Mouse (Mus musculus): ENCODE results near the gene Pakap.

Gene Pakap

GRCm38 (mm10) chr4:57567666-57568206 is at the start of gene Pakap:
Pakap (plus strand) TSS chr4:57568179.
- DNase-seq (ENCODE audit: low read depth, low spot score) = no peak

DNA sequence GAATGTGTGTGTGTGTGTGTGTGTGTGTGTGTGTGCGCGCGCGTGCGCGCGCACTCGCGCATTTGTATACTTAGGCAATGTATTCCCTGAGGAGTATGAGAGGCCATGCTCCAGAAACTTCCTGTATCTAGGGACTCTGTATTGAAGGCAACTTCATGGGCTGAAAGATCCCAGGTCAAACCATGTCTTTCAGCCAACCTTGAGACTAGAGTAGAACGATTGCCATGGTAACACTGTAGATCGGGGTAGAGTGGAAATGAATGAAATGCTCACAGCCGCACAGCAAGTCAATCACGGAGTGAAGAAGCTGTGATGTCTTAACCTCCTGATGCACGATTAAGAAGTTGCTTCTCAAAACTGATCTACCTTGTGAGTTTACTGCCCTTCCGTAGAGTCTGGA is 44.5 kb upstream of the Pakap start:
- no peak for DNase-seq (ENCODE audit: low read depth, low spot score)

DNA sequence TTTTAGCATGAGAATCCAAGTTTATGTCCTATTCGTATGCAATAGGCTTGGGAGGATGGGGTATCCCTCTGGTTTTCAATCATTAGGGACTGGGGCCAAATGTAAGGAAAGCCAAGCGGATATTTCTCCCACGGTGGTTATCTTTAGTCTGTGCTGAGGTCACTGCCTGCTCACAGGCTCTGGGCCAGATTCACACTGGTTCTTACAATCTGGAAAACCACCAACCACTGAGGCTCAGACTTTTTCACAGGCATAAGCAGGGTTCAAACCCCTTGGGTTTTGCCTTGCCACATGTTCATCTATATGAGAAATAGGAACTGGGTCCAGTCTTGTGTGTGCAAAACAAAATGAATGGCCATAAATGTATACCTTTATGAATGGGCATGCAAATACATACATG is 43.5 kb upstream of the Pakap start:
- DNase-seq (ENCODE audit: low read depth, low spot score) = no peak

GRCm38 (mm10) chr4:57525221-57526011 is 42.6 kb upstream of the Pakap start:
- DNase-seq (ENCODE audit: low read depth, low spot score) = no peak

GRCm38 (mm10) chr4:57528296-57528695 is 39.7 kb upstream of the Pakap start:
- no peak for DNase-seq (ENCODE audit: low read depth, low spot score)

- no peak for DNase-seq (ENCODE audit: low read depth, low spot score)
Measured at GRCm38 (mm10) chr4:57533686-57534085, 34.3 kb upstream of the Pakap start.

- no peak for DNase-seq (ENCODE audit: low read depth, low spot score)
Measured at GRCm38 (mm10) chr4:57534232-57534631, 33.7 kb upstream of the Pakap start.

DNA sequence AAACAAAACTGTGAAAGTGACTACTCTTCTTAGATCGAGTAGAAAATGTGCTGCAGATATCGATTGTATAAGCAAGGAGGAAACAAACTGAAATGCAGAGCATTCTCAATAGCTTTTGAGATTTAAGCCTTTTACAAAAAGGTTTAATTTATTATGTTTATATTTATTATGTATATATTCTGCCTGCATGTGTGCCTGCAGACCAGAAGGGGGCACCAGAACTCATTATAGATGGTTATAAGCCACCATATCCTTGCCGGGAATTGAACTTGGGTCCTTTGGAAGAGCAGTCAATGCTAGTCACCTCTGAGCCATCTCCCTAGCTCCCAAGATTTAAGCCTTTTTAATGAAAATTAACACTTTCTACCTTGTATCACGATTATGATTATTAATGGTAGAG is 32.9 kb upstream of the Pakap start:
- peak; percentile 24 for DNase-seq (ENCODE audit: low read depth, low spot score)

- no peak for DNase-seq (ENCODE audit: low read depth, low spot score)
Measured at GRCm38 (mm10) chr4:57538029-57538688, 29.8 kb upstream of the Pakap start.

GRCm38 (mm10) chr4:57543692-57544256 is 24.2 kb upstream of the Pakap start:
- DNase-seq (ENCODE audit: low read depth, low spot score) = no peak

DNA sequence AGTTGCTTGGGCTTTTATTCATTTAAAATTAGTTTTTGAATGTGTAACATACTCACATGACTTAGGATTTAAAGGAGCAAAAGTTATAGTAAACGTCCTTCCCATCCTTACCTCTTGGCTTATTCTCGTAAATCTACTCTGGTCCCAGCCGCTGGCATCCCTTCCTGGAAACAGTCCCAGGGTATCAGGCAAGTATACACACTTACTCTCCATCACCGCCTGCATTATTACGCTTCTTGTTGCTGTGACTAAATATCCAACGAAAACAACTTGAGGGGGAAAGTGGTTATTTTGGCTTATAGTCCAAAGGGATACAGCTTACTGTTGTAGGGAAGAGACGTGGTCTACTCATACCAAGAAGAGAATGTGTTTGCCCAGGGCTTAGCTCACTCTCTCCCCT is 20.2 kb upstream of the Pakap start:
- DNase-seq (ENCODE audit: low read depth, low spot score) = no peak

DNA sequence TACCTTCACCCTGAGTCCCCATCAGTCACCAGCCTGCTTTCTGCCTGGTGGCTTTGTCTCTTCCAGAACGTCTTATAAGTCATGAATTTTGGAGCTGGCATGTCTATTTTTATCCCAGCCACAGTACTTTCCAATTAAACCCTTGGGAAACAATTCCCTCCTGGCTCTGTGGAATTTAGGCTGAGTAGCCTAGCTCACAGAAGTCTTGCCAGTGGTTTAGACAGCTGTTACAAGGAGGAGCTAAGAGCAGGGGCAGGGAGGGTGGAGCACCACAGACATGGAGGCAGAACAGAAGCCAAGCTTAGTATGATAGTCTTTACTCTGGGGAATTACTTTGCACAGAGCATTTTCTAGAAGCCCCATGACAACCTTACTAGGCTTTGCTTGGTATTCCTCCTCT is 17.8 kb upstream of the Pakap start:
- DNase-seq (ENCODE audit: low read depth, low spot score) = no peak

GRCm38 (mm10) chr4:57557102-57557501 is 10.9 kb upstream of the Pakap start:
- no peak for DNase-seq (ENCODE audit: low read depth, low spot score)

- DNase-seq (ENCODE audit: low read depth, low spot score) = no peak
Measured at GRCm38 (mm10) chr4:57559438-57559837, 8.5 kb upstream of the Pakap start.

DNA sequence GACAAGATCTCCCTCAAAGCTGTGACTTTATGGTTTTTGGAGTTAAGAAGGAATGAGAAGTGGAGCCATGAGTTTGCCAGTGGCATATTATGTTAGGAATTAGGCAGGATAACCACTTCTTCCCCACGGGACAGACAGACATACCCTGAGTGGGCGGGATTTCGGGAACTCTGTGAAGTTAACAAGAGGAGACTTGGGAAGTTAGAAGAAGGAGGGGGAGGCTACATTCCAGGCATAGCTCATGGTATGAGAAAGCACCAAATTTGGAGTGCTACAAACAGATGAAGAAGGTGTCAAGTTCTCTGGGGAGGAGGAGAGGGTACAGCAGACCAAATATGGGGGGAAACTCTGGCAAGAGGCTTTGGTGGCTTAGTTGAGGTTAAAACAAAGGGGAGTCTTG is 8.0 kb upstream of the Pakap start:
- DNase-seq (ENCODE audit: low read depth, low spot score) = no peak

DNA sequence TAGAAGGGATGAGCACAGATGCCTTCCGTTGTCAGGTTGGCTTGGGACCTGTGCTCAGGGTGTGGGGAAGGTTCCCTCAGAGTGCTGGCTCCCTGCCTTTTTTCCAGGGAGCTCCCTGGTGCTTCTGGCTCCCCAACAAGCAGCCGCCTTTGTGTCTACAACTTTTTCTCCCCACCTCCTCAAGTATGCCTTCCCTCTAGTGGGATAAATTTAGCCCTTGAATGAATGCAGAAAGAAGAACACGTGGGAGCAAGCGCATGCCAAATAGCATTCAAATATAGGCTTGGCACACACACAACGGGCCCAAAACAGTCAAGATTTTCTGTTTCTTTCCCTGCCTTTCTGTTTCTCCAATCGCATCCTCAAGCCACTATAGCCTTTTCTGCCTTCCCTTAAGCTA is 6.9 kb upstream of the Pakap start:
- no peak for DNase-seq (ENCODE audit: low read depth, low spot score)

DNA sequence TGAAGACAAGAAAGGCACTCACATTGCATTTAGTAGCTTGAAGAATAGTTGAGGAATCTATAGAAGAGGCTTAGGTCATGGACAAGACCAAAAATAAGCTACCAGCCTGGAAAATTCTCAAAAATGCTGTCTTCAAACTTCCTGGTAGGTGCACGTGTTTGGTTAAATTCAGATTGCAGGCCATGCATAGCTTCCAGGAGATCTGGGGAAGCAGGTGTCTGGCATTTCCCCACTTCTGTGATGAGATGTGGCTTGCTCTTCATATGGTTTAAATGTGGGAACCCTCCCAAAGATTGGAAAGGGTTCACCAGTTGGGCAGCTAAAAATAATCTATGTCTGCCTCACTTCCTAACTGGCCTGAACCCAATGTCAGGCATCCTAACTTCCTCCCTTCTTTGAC is 2.7 kb upstream of the Pakap start:
- DNase-seq (ENCODE audit: low read depth, low spot score) = no peak

DNA sequence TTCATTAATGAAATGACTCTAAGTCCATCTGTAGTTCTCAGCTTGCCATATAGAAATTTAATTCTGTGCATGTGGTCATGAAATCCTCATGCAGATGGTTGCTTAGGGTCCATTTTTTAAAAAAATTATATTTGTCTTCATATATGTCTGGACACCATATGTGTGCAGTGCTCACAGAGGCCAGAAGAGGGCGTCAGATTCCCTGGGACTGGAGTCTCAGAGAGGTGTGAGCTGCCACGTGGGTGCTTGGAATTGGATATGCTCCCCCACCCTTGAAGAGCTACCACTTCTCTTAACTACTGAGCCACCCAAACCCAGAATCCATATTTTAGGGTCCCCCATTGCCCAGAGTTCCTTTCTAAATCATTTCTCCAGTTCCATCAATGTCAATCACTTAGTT is 2.2 kb upstream of the Pakap start:
- peak; percentile 3 for DNase-seq (ENCODE audit: low read depth, low spot score)

DNA sequence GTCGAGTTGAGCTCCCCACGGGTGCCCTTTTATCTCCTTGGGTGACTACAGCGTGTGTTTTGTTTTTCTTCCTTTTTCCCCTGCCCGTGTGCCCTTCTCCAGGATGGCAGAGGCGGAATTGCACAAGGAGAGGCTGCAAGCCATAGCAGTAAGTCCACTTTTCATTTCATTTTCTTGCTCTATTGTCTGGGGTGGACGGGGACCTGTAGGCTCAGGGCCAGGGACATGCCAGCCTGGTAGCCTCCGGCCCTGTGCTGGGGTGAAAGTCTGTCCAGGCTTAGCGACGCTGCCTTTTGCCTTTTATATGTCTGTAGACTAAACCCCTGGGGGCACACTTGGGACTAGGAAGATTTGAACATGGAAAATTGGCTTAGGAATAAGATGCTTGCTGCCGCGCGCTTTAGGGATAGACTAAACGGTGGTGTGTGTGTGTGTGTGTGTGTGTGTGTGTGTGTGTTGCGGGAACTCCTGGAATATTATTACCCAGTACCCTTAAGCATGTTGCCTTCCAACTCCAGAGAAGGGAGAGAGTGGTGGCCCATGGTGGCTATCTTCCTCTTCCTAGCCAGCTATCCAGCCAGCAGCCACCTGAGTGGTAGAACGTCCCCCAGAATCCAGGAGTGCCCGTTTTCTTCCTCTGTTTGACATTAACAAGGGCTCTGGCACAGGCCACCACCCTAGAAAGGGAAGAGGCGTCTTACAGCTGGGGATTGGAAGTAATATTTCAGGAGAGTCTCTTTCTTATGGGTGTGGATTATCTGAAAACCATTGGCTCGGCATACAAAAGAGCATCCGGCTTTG is 489 bp downstream of the Pakap start:
- no peak for DNase-seq (ENCODE audit: low read depth, low spot score)

DNA sequence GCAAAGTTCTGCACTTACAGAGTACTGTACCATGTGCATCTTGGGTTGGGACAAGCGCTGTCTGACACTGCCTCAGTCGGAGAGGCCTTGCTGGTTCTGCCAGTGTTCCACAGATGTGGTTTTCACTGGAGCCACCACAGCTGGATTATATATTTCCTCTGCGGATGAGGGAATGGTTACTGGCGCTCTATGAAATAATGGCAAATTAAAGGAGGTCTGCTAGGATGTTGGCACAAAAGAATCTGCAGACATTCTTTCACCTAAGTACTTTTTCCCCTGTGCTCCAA is 1.0 kb downstream of the Pakap start:
- no peak for DNase-seq (ENCODE audit: low read depth, low spot score)

GRCm38 (mm10) chr4:57569711-57570110 is 1.7 kb downstream of the Pakap start:
- no peak for DNase-seq (ENCODE audit: low read depth, low spot score)

DNA sequence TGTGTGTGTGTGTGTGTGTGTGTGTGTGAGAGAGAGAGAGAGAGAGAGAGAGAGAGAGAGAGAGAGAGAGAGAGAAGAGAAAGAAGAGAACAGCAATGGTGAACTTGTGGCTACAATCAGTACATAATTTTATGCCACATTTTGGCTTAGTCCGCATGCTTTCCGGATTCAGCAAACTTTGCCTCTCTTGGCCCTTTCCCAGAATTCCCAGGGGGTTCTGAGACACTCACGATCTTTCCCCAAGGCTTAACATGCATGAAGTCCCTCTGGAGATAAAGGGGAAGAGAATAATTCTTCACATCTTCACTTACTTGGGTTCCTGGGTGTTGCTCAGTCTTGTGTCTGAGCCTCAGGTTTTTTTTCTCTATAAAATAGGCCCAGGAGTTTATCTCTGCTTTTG is 2.2 kb downstream of the Pakap start:
- DNase-seq (ENCODE audit: low read depth, low spot score) = no peak

All from A20 (cell line).